Mouse (Mus musculus): ENCODE results near the gene Pabpn1.

GRCm38 (mm10) chr14:54942479-54942878, 50.2 kb downstream of the Pabpn1 start:
- no peak for TF ChIP-seq POLR2AphosphoS5 (IDR thresholded peaks at IDR 0.05; ENCODE audit: insufficient replicate concordance, low read depth, low read length)
- no peak for TF ChIP-seq CTCF (IDR thresholded peaks at IDR 0.05; ENCODE audit: low read depth, low read length)
- no peak for TF ChIP-seq GATA2 (IDR thresholded peaks at IDR 0.05; ENCODE audit: borderline replicate concordance, low read depth, low read length)
- TF ChIP-seq GATA1 (IDR thresholded peaks at IDR 0.05; ENCODE audit: borderline replicate concordance, low read length): no peak
- TF ChIP-seq TAL1 (conservative IDR thresholded peaks at IDR 0.05; ENCODE audit: low read depth, low read length): no peak
